Comparison of ENCODE assay signal across 23 mouse cellular contexts in the genomic region with DNA sequence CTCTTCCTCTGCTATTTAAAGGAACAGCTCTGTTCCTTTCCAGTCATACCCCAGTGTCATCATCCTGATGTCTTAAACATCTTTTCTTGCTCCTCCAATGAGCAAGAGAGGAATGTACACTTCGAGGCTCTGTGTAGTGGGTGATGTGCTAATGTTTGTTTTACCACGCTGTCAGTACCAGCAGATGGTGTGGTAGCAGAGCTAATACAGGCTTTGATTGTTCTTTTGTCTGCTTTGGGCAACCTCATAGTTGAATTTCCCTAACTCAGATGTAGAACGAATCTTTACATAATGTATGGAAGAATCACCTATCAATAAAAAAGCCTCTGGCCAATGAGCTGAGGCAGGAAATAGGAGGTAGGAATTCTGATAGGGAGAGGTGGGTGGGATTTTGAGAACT. TPM values are rescaled to one million over a fixed set of nuclear protein-coding genes. Genes with fewer than 3 reads are reported as not detected.
A peak's percentile ranks its signal among the peaks of the same experiment; 100 is the strongest.
DNase-seq lines count a peak whose midpoint lies in the region; ATAC-seq and TF ChIP-seq lines count a peak whose summit lies in the region.
"Had no signal": no experiment of that assay in that cellular context is flagged by ENCODE, and none has a peak within 500 bp of the region (broad histone marks: within the 10 kb centered on the region; RNA-seq: fewer than 3 reads in every experiment).

No protein-coding gene starts in this region.

- WGBS in forebrain, embryonic 13.5 days, result 57% methylated on average over 3 of the region's 3 CpGs
- WGBS in forebrain, embryonic 15.5 days, result 48% methylated on average over 3 of the region's 3 CpGs
- WGBS in hindbrain, postnatal 0 days, result 52% methylated on average over 3 of the region's 3 CpGs
- WGBS in hindbrain, embryonic 11.5 days, result 70% methylated on average over 3 of the region's 3 CpGs
- WGBS in lung, postnatal 0 days, result 33% methylated on average over 3 of the region's 3 CpGs
- WGBS in small intestine, adult 2 months, result 20% methylated on average over 3 of the region's 3 CpGs

- no peaks in the 10 kb centered on the region for H3K4me1 ChIP-seq in forebrain, embryonic 13.5 days
- H3K4me1 ChIP-seq in forebrain, embryonic 15.5 days, result no peaks in the 10 kb centered on the region
- H3K4me1 ChIP-seq in hindbrain, postnatal 0 days (ENCODE audit: insufficient read depth, low read length), result no peaks in the 10 kb centered on the region
- no peaks in the 10 kb centered on the region for H3K4me1 ChIP-seq in hindbrain, embryonic 11.5 days (replicated peaks; ENCODE audit: control insufficient read depth, insufficient read depth, low read length)
- H3K4me1 ChIP-seq in lung, postnatal 0 days (ENCODE audit: insufficient read depth, low read depth, low read length), result peaks cover 8% of the 10 kb centered on the region; the same call in 1 of the 2 replicates
- peaks cover 7% of the 10 kb centered on the region; the same call in 1 of the 2 replicates for H3K4me1 ChIP-seq in small intestine, adult 2 months (ENCODE audit: control insufficient read depth, insufficient read depth, insufficient read length, low read length)
- H3K4me1 ChIP-seq: embryonic facial prominence, embryonic 12.5 days; hindbrain, embryonic 10.5 days; limb, embryonic 15.5 days; neural tube, embryonic 15.5 days had no signal

- TF ChIP-seq CTCF in hindbrain, postnatal 0 days (IDR thresholded peaks at IDR 0.05; ENCODE audit: low read depth), result no peak
- TF ChIP-seq CTCF in lung, postnatal 0 days (IDR thresholded peaks at IDR 0.05), result no peak
- TF ChIP-seq CTCF in small intestine, adult 2 months (IDR thresholded peaks at IDR 0.05; ENCODE audit: extremely low read depth, insufficient read length, insufficient replicate concordance, low read depth, low read length), result no peak

- peak; percentile 9 for DNase-seq in hindbrain, postnatal 0 days (ENCODE audit: low spot score)
- DNase-seq in hindbrain, embryonic 11.5 days (ENCODE audit: low spot score), result no peak
- DNase-seq in lung, postnatal 0 days (ENCODE audit: low spot score), result no peak
- DNase-seq in lung, adult 18-20 months, result no peak
- DNase-seq: adrenal gland, postnatal 25 days; cerebellum, adult 11 months; cerebellum, adult 9-11 months; gastrocnemius, postnatal 25 days had no signal

- no peak overlapping the region for H3K27ac ChIP-seq in forebrain, embryonic 13.5 days
- H3K27ac ChIP-seq in forebrain, embryonic 15.5 days (replicated peaks), result no peak overlapping the region
- no peak overlapping the region for H3K27ac ChIP-seq in hindbrain, postnatal 0 days
- no peak overlapping the region for H3K27ac ChIP-seq in hindbrain, embryonic 11.5 days (ENCODE audit: low read depth, low read length)
- no peak overlapping the region for H3K27ac ChIP-seq in lung, postnatal 0 days (ENCODE audit: low read length)
- H3K27ac ChIP-seq in small intestine, adult 2 months (ENCODE audit: insufficient read depth, low read depth, low read length), result peak overlapping the region; percentile 44
- H3K27ac ChIP-seq: embryonic facial prominence, embryonic 12.5 days; hindbrain, embryonic 10.5 days; limb, embryonic 15.5 days; liver, embryonic 14.5 days; lung, embryonic 15.5 days; neural tube, embryonic 15.5 days had no signal

- ATAC-seq in forebrain, embryonic 13.5 days, result peak; percentile 57; the same call in 1 of the 2 replicates
- ATAC-seq in forebrain, embryonic 15.5 days (replicated peaks), result no peak
- peak; percentile 45; the same call in 1 of the 2 replicates for ATAC-seq in hindbrain, postnatal 0 days
- ATAC-seq in hindbrain, embryonic 11.5 days (ENCODE audit: low FRiP score), result no peak
- ATAC-seq in lung, postnatal 0 days, result 0 out of 2 replicates have a peak, but pooled peaks have one; percentile 8
- ATAC-seq in CD4-positive, CD25-positive, alpha-beta regulatory T cell, adult 4 months, result no peak
- ATAC-seq: intestine, postnatal 0 days had no signal

- TF ChIP-seq POLR2A in small intestine, adult 2 months (IDR thresholded peaks at IDR 0.05; ENCODE audit: low read depth, low read length), result no peak

- no peak overlapping the region for H3K4me2 ChIP-seq in forebrain, embryonic 13.5 days
- H3K4me2 ChIP-seq in forebrain, embryonic 15.5 days (replicated peaks), result no peak overlapping the region
- H3K4me2 ChIP-seq in hindbrain, postnatal 0 days (ENCODE audit: low read depth, low read length), result no peak overlapping the region
- H3K4me2 ChIP-seq in hindbrain, embryonic 11.5 days (replicated peaks; ENCODE audit: low read depth, low read length), result no peak overlapping the region
- H3K4me2 ChIP-seq in lung, postnatal 0 days (replicated peaks; ENCODE audit: low read depth, low read length), result no peak overlapping the region
- H3K4me2 ChIP-seq: embryonic facial prominence, embryonic 12.5 days; heart, embryonic 12.5 days; limb, embryonic 15.5 days; lung, embryonic 15.5 days; neural tube, embryonic 15.5 days had no signal

- no peak overlapping the region for H3K9ac ChIP-seq in forebrain, embryonic 13.5 days
- H3K9ac ChIP-seq in forebrain, embryonic 15.5 days (replicated peaks), result no peak overlapping the region
- no peak overlapping the region for H3K9ac ChIP-seq in hindbrain, postnatal 0 days (replicated peaks; ENCODE audit: low read length)
- no peak overlapping the region for H3K9ac ChIP-seq in hindbrain, embryonic 11.5 days (ENCODE audit: low read depth, low read length)
- H3K9ac ChIP-seq in lung, postnatal 0 days (replicated peaks; ENCODE audit: low read depth), result no peak overlapping the region
- H3K9ac ChIP-seq: embryonic facial prominence, embryonic 12.5 days; heart, embryonic 12.5 days; limb, embryonic 15.5 days; liver, embryonic 14.5 days; lung, embryonic 15.5 days; neural tube, embryonic 15.5 days had no signal

- H3K4me3 ChIP-seq in forebrain, embryonic 13.5 days, result no peak overlapping the region
- no peak overlapping the region for H3K4me3 ChIP-seq in forebrain, embryonic 15.5 days
- no peak overlapping the region for H3K4me3 ChIP-seq in hindbrain, postnatal 0 days (ENCODE audit: low read length)
- H3K4me3 ChIP-seq in hindbrain, embryonic 11.5 days (ENCODE audit: low read depth, low read length), result no peak overlapping the region
- H3K4me3 ChIP-seq in lung, postnatal 0 days (ENCODE audit: low read depth, low read length), result no peak overlapping the region
- no peak overlapping the region for H3K4me3 ChIP-seq in small intestine, adult 2 months (ENCODE audit: low read depth, low read length)
- H3K4me3 ChIP-seq: embryonic facial prominence, embryonic 12.5 days; heart, embryonic 12.5 days; hindbrain, embryonic 10.5 days; limb, embryonic 15.5 days; lung, embryonic 15.5 days; neural tube, embryonic 15.5 days had no signal

- no peaks in the 10 kb centered on the region for H3K27me3 ChIP-seq in forebrain, embryonic 13.5 days
- no peaks in the 10 kb centered on the region for H3K27me3 ChIP-seq in forebrain, embryonic 15.5 days
- H3K27me3 ChIP-seq in hindbrain, postnatal 0 days (ENCODE audit: insufficient read depth, low read length), result no peaks in the 10 kb centered on the region
- no peaks in the 10 kb centered on the region for H3K27me3 ChIP-seq in hindbrain, embryonic 11.5 days (ENCODE audit: control insufficient read depth, insufficient read depth, low read length)
- H3K27me3 ChIP-seq in lung, postnatal 0 days (replicated peaks; ENCODE audit: insufficient read depth, low read length), result no peaks in the 10 kb centered on the region
- H3K27me3 ChIP-seq in small intestine, adult 2 months (ENCODE audit: control insufficient read depth, insufficient read depth, low read length), result no peaks in the 10 kb centered on the region
- H3K27me3 ChIP-seq: embryonic facial prominence, embryonic 12.5 days; heart, embryonic 12.5 days; limb, embryonic 15.5 days; lung, embryonic 15.5 days; neural tube, embryonic 15.5 days had no signal

- H3K36me3 ChIP-seq in forebrain, embryonic 13.5 days (ENCODE audit: poor library complexity, severe bottlenecking), result no peaks in the 10 kb centered on the region
- H3K36me3 ChIP-seq in forebrain, embryonic 15.5 days, result no peaks in the 10 kb centered on the region
- H3K36me3 ChIP-seq in hindbrain, postnatal 0 days (ENCODE audit: insufficient read depth, low read length), result no peaks in the 10 kb centered on the region
- no peaks in the 10 kb centered on the region for H3K36me3 ChIP-seq in hindbrain, embryonic 11.5 days (ENCODE audit: control insufficient read depth, insufficient read depth, low read length)
- no peaks in the 10 kb centered on the region for H3K36me3 ChIP-seq in lung, postnatal 0 days (ENCODE audit: insufficient read depth, low read length)
- H3K36me3 ChIP-seq in small intestine, adult 2 months (ENCODE audit: control insufficient read depth, insufficient read depth, low read length), result no peaks in the 10 kb centered on the region
- H3K36me3 ChIP-seq: embryonic facial prominence, embryonic 12.5 days; heart, embryonic 12.5 days; hindbrain, embryonic 10.5 days; limb, embryonic 15.5 days; lung, embryonic 15.5 days; neural tube, embryonic 15.5 days had no signal

- H3K9me3 ChIP-seq in forebrain, embryonic 13.5 days (replicated peaks), result no peaks in the 10 kb centered on the region
- H3K9me3 ChIP-seq in forebrain, embryonic 15.5 days, result no peaks in the 10 kb centered on the region
- H3K9me3 ChIP-seq in hindbrain, postnatal 0 days (ENCODE audit: low read length), result no peaks in the 10 kb centered on the region
- no peaks in the 10 kb centered on the region for H3K9me3 ChIP-seq in hindbrain, embryonic 11.5 days (ENCODE audit: control insufficient read depth, low read length)
- no peaks in the 10 kb centered on the region for H3K9me3 ChIP-seq in lung, postnatal 0 days (ENCODE audit: low read length)
- H3K9me3 ChIP-seq: embryonic facial prominence, embryonic 12.5 days; heart, embryonic 12.5 days; hindbrain, embryonic 10.5 days; limb, embryonic 15.5 days; lung, embryonic 15.5 days; neural tube, embryonic 15.5 days had no signal

- no peak for TF ChIP-seq EP300 in lung, postnatal 0 days (IDR thresholded peaks at IDR 0.05)

RNA-seq across cellular contexts. Expression of a gene that starts 36.0 kb away (rescaled TPM):
- polyA plus RNA-seq in forebrain, embryonic 13.5 days (2015; fragmentation: Nextera tagmentation; extraction: Ambion mirVana), result 0.09 and 0.12 TPM in 2 replicates
- polyA plus RNA-seq in forebrain, embryonic 15.5 days (2015; fragmentation: Nextera tagmentation; extraction: Ambion mirVana), result 0.11 and 0.18 TPM in 2 replicates
- total RNA-seq in hindbrain, postnatal 0 days (2014; rRNA removed), result 0.05 TPM in 1 of 2 replicates, not detected in the other
- polyA plus RNA-seq in hindbrain, postnatal 0 days (2015; fragmentation: Nextera tagmentation; extraction: Ambion mirVana), result 0.16 and 0.21 TPM in 2 replicates
- 0.04 and 0.20 TPM in 2 replicates for polyA plus RNA-seq in hindbrain, embryonic 11.5 days (2014; fragmentation: Nextera tagmentation; extraction: Ambion mirVana)
- 0.08 and 0.13 TPM in 2 replicates for polyA plus RNA-seq in lung, postnatal 0 days (2015; fragmentation: Nextera tagmentation; extraction: Ambion mirVana)
- 0.10 TPM in 1 of 2 replicates, not detected in the other for polyA plus RNA-seq in small intestine, adult 2 months (2012; rRNA removed)
- polyA plus RNA-seq in CD4-positive, CD25-positive, alpha-beta regulatory T cell, adult 4 months (2017; shearing (Covaris generic)), result not detected
- total RNA-seq: common myeloid progenitor, adult 5-6 weeks; heart, adult 18-20 months; megakaryocyte-erythroid progenitor cell, adult 5-6 weeks had no signal
- polyA plus RNA-seq: heart, embryonic 12.5 days had no signal

Comparison
In these comparisons a context has a peak if more than half of its experiments do, and no peak if none do; other contexts are left out.
1. ATAC-seq: peak in forebrain, embryonic 13.5 days (single experiment), hindbrain, postnatal 0 days (single experiment) and lung, postnatal 0 days (single experiment); none in forebrain, embryonic 15.5 days (single experiment), hindbrain, embryonic 11.5 days (single experiment) and CD4-positive, CD25-positive, alpha-beta regulatory T cell, adult 4 months (single experiment).